13 mouse cellular contexts compared by ENCODE assay signal in genomic region chr7:132302508-132303241, GRCm38 (mm10). TPM values are rescaled to one million over a fixed set of nuclear protein-coding genes. Genes with fewer than 3 reads are reported as not detected.
DNase-seq lines count a peak whose midpoint lies in the region; ATAC-seq and TF ChIP-seq lines count a peak whose summit lies in the region.
"Had no signal": no experiment of that assay in that cellular context is flagged by ENCODE, and none has a peak within 500 bp of the region (broad histone marks: within the 10 kb centered on the region; RNA-seq: fewer than 3 reads in every experiment).

No protein-coding gene starts in this region.

- intact Hi-C loops in heart, postnatal 14 days (cut with DNase I) = no loop called here
- intact Hi-C loops in heart, postnatal 25 days (cut with DNase I) = no loop called here

- H3K4me1 ChIP-seq in spleen, adult 2 months (ENCODE audit: control insufficient read depth, insufficient read depth, insufficient read length) = peaks cover 34% of the 10 kb centered on the region; the same call in 1 of the 2 replicates
- H3K4me1 ChIP-seq in midbrain, embryonic 11.5 days (ENCODE audit: control insufficient read depth, insufficient read depth, low read length) = no peaks in the 10 kb centered on the region; the same call in none of the 2 replicates
- peaks cover 61% of the 10 kb centered on the region for H3K4me1 ChIP-seq in intestine, embryonic 16.5 days (ENCODE audit: control insufficient read depth, insufficient read depth, low read length)

- TF ChIP-seq POLR2A in spleen, adult 2 months (IDR thresholded peaks at IDR 0.05; ENCODE audit: low read depth, low read length) = no peak

- peak; percentile 42 to 52 for DNase-seq in heart, postnatal 14 days
- DNase-seq in heart, postnatal 25 days (ENCODE audit: low spot score) = no peak
- DNase-seq in spleen, adult 2 months (ENCODE audit: low read depth in 1 of 2, low spot score in 2 of 2) = no peak
- DNase-seq in spleen, postnatal 36 days (ENCODE audit: low spot score in 2 of 2) = no peak
- DNase-seq in gastrocnemius, postnatal 25 days = peak; percentile 51
- no peak for DNase-seq in liver
- DNase-seq in midbrain, embryonic 11.5 days (ENCODE audit: low spot score, missing footprints) = no peak
- DNase-seq: embryo, embryonic 11 days; left cerebral cortex, postnatal 4 days; right cerebral cortex, adult 18-20 months had no signal

- peak overlapping the region; percentile 22; the same call in 1 of the 2 replicates for H3K27ac ChIP-seq in spleen, adult 2 months (ENCODE audit: insufficient read depth, low read length)
- no peak overlapping the region for H3K27ac ChIP-seq in midbrain, embryonic 11.5 days (ENCODE audit: low read depth, low read length)
- H3K27ac ChIP-seq in intestine, embryonic 16.5 days (ENCODE audit: low read length) = no peak overlapping the region
- H3K27ac ChIP-seq: heart, embryonic 15.5 days; stomach, postnatal 0 days had no signal

- ATAC-seq in midbrain, embryonic 11.5 days (ENCODE audit: low FRiP score) = no peak
- no peak for ATAC-seq in intestine, embryonic 16.5 days

- H3K36me3 ChIP-seq in spleen, adult 2 months (ENCODE audit: control insufficient read depth, insufficient read depth, low read length) = peaks cover 2% of the 10 kb centered on the region; the same call in 1 of the 2 replicates
- no peaks in the 10 kb centered on the region for H3K36me3 ChIP-seq in midbrain, embryonic 11.5 days (ENCODE audit: control insufficient read depth, insufficient read depth, low read length)
- no peaks in the 10 kb centered on the region for H3K36me3 ChIP-seq in intestine, embryonic 16.5 days (ENCODE audit: control insufficient read depth, insufficient read depth, low read length)
- H3K36me3 ChIP-seq: heart, embryonic 15.5 days had no signal

- TF ChIP-seq CTCF in spleen, adult 2 months (IDR thresholded peaks at IDR 0.05; ENCODE audit: extremely low read depth, insufficient read depth, insufficient read length, insufficient replicate concordance) = no peak

- no peak overlapping the region for H3K9ac ChIP-seq in midbrain, embryonic 11.5 days (ENCODE audit: low read length)
- H3K9ac ChIP-seq in intestine, embryonic 16.5 days (ENCODE audit: low read depth, low read length) = no peak overlapping the region
- H3K9ac ChIP-seq: heart, embryonic 15.5 days had no signal

- H3K4me3 ChIP-seq in spleen, adult 2 months (ENCODE audit: extremely low read depth, insufficient read depth, insufficient read length) = no peak overlapping the region
- no peak overlapping the region for H3K4me3 ChIP-seq in midbrain, embryonic 11.5 days (ENCODE audit: low read depth, low read length)
- H3K4me3 ChIP-seq in intestine, embryonic 16.5 days (ENCODE audit: low read length) = no peak overlapping the region
- H3K4me3 ChIP-seq: heart, embryonic 15.5 days had no signal

- 75% methylated on average over 8 of the region's 8 CpGs for WGBS in spleen, adult 2 months
- 79% methylated on average over 8 of the region's 8 CpGs for WGBS in midbrain, embryonic 11.5 days
- 67% methylated on average over 8 of the region's 8 CpGs for WGBS in intestine, embryonic 16.5 days

- H3K27me3 ChIP-seq in spleen, adult 2 months (ENCODE audit: control insufficient read depth, insufficient read depth, low read length) = no peaks in the 10 kb centered on the region
- H3K27me3 ChIP-seq in midbrain, embryonic 11.5 days (ENCODE audit: control insufficient read depth, insufficient read depth, low read length) = no peaks in the 10 kb centered on the region
- H3K27me3 ChIP-seq in intestine, embryonic 16.5 days (replicated peaks; ENCODE audit: control insufficient read depth, insufficient read depth, low read length) = no peaks in the 10 kb centered on the region
- H3K27me3 ChIP-seq: heart, embryonic 15.5 days had no signal

- H3K4me2 ChIP-seq in midbrain, embryonic 11.5 days = no peak overlapping the region
- no peak overlapping the region for H3K4me2 ChIP-seq in intestine, embryonic 16.5 days (ENCODE audit: low read depth, low read length)
- H3K4me2 ChIP-seq: heart, embryonic 15.5 days had no signal

- no peaks in the 10 kb centered on the region for H3K9me3 ChIP-seq in midbrain, embryonic 11.5 days (ENCODE audit: control insufficient read depth, low read length)
- no peaks in the 10 kb centered on the region for H3K9me3 ChIP-seq in intestine, embryonic 16.5 days (ENCODE audit: control insufficient read depth, low read length)
- H3K9me3 ChIP-seq: heart, embryonic 15.5 days had no signal

RNA-seq across cellular contexts. Expression of gene Chst15, which starts 14.4 kb away (rescaled TPM):
- total RNA-seq in heart, postnatal 14 days (2021) = 10 to 100 TPM; 11.8 to 12.4 TPM
- total RNA-seq in heart, postnatal 25 days (2021) = 1 to 10 TPM; 7.8 to 9.5 TPM
- 25.9 and 27.9 TPM in 2 replicates for polyA plus RNA-seq in spleen, adult 2 months (2012; rRNA removed)
- total RNA-seq in gastrocnemius, postnatal 25 days (2021) = 1 to 10 TPM; 2.7 to 4.5 TPM
- polyA plus RNA-seq in midbrain, embryonic 11.5 days (2014; fragmentation: Nextera tagmentation; extraction: Ambion mirVana) = 18.0 and 18.2 TPM in 2 replicates
- polyA plus RNA-seq in intestine, embryonic 16.5 days (2015; fragmentation: Nextera tagmentation; extraction: Ambion mirVana) = 20.6 and 21.1 TPM in 2 replicates

Comparison
In these comparisons a context has a peak if more than half of its experiments do, and no peak if none do; other contexts are left out.
1. DNase-seq: peak in heart, postnatal 14 days (2 of 2) and gastrocnemius, postnatal 25 days (single experiment); none in heart, postnatal 25 days (single experiment), spleen, adult 2 months (0 of 2), spleen, postnatal 36 days (0 of 2), liver (single experiment) and midbrain, embryonic 11.5 days (single experiment).